8 mouse cellular contexts compared by ENCODE assay signal in the genomic region with DNA sequence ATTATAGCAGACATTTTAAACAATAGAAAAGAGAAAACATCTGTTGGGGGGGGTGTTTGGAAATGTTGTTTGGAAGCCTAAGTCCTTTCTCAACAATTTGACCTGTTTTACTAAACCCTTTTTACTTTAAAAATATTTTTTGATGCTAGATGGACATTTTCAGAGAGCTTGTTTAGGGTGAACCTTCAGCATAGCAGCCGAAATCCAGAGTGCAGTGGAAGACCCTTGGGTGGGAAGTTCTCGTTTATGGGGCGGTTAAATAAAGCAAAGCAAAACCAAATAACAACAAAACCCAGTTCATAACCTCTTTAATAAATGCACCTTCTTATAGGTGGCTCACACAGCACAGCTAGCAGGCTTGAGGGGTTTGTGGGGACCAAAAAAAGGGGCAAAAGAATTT.
DNase-seq lines count a peak whose midpoint lies in the region; ATAC-seq and TF ChIP-seq lines count a peak whose summit lies in the region.

No protein-coding gene starts in this region.

- no peaks in the 10 kb centered on the region for H3K9me3 ChIP-seq in hindbrain, embryonic 11.5 days (ENCODE audit: control insufficient read depth, low read length)
- no peaks in the 10 kb centered on the region for H3K9me3 ChIP-seq in midbrain, embryonic 14.5 days (ENCODE audit: control insufficient read depth, low read length)

- no peaks in the 10 kb centered on the region; the same call in 1 of the 2 replicates for H3K36me3 ChIP-seq in kidney, adult 2 months (ENCODE audit: control insufficient read depth, insufficient read depth, low read length)
- H3K36me3 ChIP-seq in hindbrain, embryonic 11.5 days (ENCODE audit: control insufficient read depth, insufficient read depth, low read length): no peaks in the 10 kb centered on the region
- H3K36me3 ChIP-seq in midbrain, embryonic 14.5 days (ENCODE audit: control insufficient read depth, insufficient read depth, low read length): no peaks in the 10 kb centered on the region

- DNase-seq in kidney, adult 2 months: no peak
- no peak for DNase-seq in kidney, adult 18-20 months
- no peak for DNase-seq in hindbrain, embryonic 11.5 days (ENCODE audit: low spot score)
- no peak for DNase-seq in midbrain, embryonic 14.5 days
- no peak for DNase-seq in right cerebral cortex, postnatal 14 days
- DNase-seq in cerebellum, adult 9-11 months: no peak

- TF ChIP-seq CTCF in kidney, adult 2 months (conservative IDR thresholded peaks at IDR 0.05; ENCODE audit: insufficient read depth, insufficient read length, low read depth, low read length): no peak

- no peak for TF ChIP-seq POLR2A in kidney, adult 2 months (IDR thresholded peaks at IDR 0.05; ENCODE audit: low read depth, low read length)

- 4% methylated on average over 3 of the region's 3 CpGs for WGBS in kidney, adult 2 months
- 85% methylated on average over 3 of the region's 3 CpGs for WGBS in hindbrain, embryonic 11.5 days
- 73% methylated on average over 3 of the region's 3 CpGs for WGBS in midbrain, embryonic 14.5 days

- H3K4me2 ChIP-seq in hindbrain, embryonic 11.5 days (replicated peaks; ENCODE audit: low read depth, low read length): peak overlapping the region; percentile 87
- H3K4me2 ChIP-seq in midbrain, embryonic 14.5 days (ENCODE audit: low read length): peak overlapping the region; percentile 80

- ATAC-seq in hindbrain, embryonic 11.5 days (ENCODE audit: low FRiP score): no peak
- ATAC-seq in midbrain, embryonic 14.5 days (ENCODE audit: low FRiP score, low TSS enrichment): no peak
- no peak for ATAC-seq in megakaryocyte-erythroid progenitor cell, adult 5-6 weeks (replicated peaks; ENCODE audit: low FRiP score, low TSS enrichment, poor library complexity, severe bottlenecking)

- H3K27ac ChIP-seq in kidney, adult 2 months (ENCODE audit: insufficient read depth, low read depth, low read length): peak overlapping the region; percentile 98
- peak overlapping the region; percentile 94 for H3K27ac ChIP-seq in brown adipose tissue, adult 24 weeks (replicated peaks; ENCODE audit: low read depth, low read length)
- no peak overlapping the region for H3K27ac ChIP-seq in hindbrain, embryonic 11.5 days (ENCODE audit: low read depth, low read length)
- peak overlapping the region; percentile 97 for H3K27ac ChIP-seq in midbrain, embryonic 14.5 days (replicated peaks; ENCODE audit: low read depth, low read length)

- H3K4me1 ChIP-seq in kidney, adult 2 months (ENCODE audit: control insufficient read depth, insufficient read depth, low read length): peaks cover 26% of the 10 kb centered on the region
- peaks cover 12% of the 10 kb centered on the region for H3K4me1 ChIP-seq in brown adipose tissue, adult 24 weeks (ENCODE audit: control insufficient read depth, insufficient read depth, insufficient read length, low read length)
- H3K4me1 ChIP-seq in hindbrain, embryonic 11.5 days (replicated peaks; ENCODE audit: control insufficient read depth, insufficient read depth, low read length): peaks cover 5% of the 10 kb centered on the region; the same call in 1 of the 2 replicates
- H3K4me1 ChIP-seq in midbrain, embryonic 14.5 days (ENCODE audit: control insufficient read depth, insufficient read depth, low read length): peaks cover 32% of the 10 kb centered on the region

- no peaks in the 10 kb centered on the region for H3K27me3 ChIP-seq in kidney, adult 2 months (replicated peaks; ENCODE audit: control insufficient read depth, insufficient read depth, low read length)
- H3K27me3 ChIP-seq in hindbrain, embryonic 11.5 days (ENCODE audit: control insufficient read depth, insufficient read depth, low read length): peaks cover 83% of the 10 kb centered on the region
- H3K27me3 ChIP-seq in midbrain, embryonic 14.5 days (ENCODE audit: control insufficient read depth, insufficient read depth, low read length): peaks cover 32% of the 10 kb centered on the region

- peak overlapping the region; percentile 79 for H3K9ac ChIP-seq in hindbrain, embryonic 11.5 days (ENCODE audit: low read depth, low read length)
- H3K9ac ChIP-seq in midbrain, embryonic 14.5 days (replicated peaks; ENCODE audit: low read length): peak overlapping the region; percentile 91

- H3K4me3 ChIP-seq in kidney, adult 2 months (ENCODE audit: insufficient read depth, low read depth, low read length): peak overlapping the region; percentile 62
- H3K4me3 ChIP-seq in brown adipose tissue, adult 24 weeks (ENCODE audit: insufficient read depth, low read depth, low read length): peak overlapping the region; percentile 92
- peak overlapping the region; percentile 62 for H3K4me3 ChIP-seq in hindbrain, embryonic 11.5 days (ENCODE audit: low read depth, low read length)
- H3K4me3 ChIP-seq in midbrain, embryonic 14.5 days (replicated peaks; ENCODE audit: low read depth, low read length): peak overlapping the region; percentile 82
